8 mouse cellular contexts compared by ENCODE assay signal in the genomic region with DNA sequence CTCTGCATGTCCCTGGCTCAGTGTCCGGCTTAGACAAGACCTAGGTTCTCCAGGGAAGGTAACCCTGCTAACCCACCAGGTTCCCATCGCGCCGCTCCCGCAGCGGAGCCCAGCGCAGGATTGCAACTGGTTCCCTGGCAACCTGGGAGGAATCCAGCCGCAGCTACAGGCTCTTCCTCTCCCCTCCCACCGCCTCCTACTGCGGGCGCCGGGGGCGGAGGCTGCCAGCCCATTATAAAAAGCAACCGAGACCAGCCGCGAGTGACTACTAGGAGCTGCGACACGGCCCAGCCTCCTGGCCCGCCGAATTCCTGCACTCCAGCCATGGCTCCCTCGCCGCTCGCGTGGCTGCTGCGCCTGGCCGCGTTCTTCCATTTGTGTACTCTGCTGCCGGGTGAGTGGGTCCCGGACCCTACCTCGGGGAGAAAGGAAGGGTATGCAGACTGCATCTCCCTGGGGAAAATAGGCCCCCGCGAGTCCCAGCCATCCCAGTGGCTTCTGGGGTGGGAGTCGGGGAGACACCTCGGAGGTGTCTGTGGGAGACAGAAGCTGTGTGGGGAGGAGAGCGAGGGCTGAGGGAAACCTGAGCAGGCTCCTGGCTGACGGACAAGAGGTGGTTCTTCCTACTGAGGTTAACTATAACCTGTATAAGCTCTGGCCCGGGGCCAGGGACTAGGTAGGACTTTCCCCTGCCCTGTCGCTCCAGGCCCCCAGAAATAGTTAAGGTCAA. TPM values are rescaled to one million over a fixed set of nuclear protein-coding genes. Genes with fewer than 3 reads are reported as not detected.
A peak's percentile ranks its signal among the peaks of the same experiment; 100 is the strongest.
DNase-seq lines count a peak whose midpoint lies in the region; ATAC-seq lines count a peak whose summit lies in the region.

A gene (plus strand): TSS at position 69 of the 730 bp plus-strand sequence.

- H3K4me2 ChIP-seq in forebrain, embryonic 14.5 days (ENCODE audit: low read length) = peak within 1 kb of the TSS; percentile 92
- peak within 1 kb of the TSS; percentile 87 for H3K4me2 ChIP-seq in heart, embryonic 16.5 days (ENCODE audit: low read depth, low read length)
- H3K4me2 ChIP-seq in liver, embryonic 12.5 days = peak within 1 kb of the TSS; percentile 67
- H3K4me2 ChIP-seq in neural tube, embryonic 13.5 days = peak within 1 kb of the TSS; percentile 78

- ATAC-seq in forebrain, embryonic 14.5 days = peak; percentile 87
- ATAC-seq in heart, embryonic 16.5 days (replicated peaks; ENCODE audit: extremely low read depth, insufficient read depth, low FRiP score) = peak; percentile 84
- peak; percentile 21; the same call in 1 of the 2 replicates for ATAC-seq in liver, embryonic 12.5 days
- peak; percentile 88 for ATAC-seq in neural tube, embryonic 13.5 days (ENCODE audit: low read depth)

- peak; percentile 73 for DNase-seq in 416B (ENCODE audit: low read depth)
- DNase-seq in cerebellum, adult 11 months = peak; percentile 76
- peak; percentile 90 for DNase-seq in forebrain, embryonic 14.5 days (ENCODE audit: low spot score)
- peak; percentile 93 to 94 for DNase-seq in kidney, postnatal 36 days
- DNase-seq in urinary bladder, adult 2 months (ENCODE audit: low spot score) = peak; percentile 70

- peaks cover 27% of the 10 kb centered on the region for H3K4me1 ChIP-seq in forebrain, embryonic 14.5 days (ENCODE audit: control insufficient read depth, insufficient read depth, low read length)
- peaks cover 16% of the 10 kb centered on the region for H3K4me1 ChIP-seq in heart, embryonic 16.5 days (ENCODE audit: control insufficient read depth, insufficient read depth, low read length)
- H3K4me1 ChIP-seq in liver, embryonic 12.5 days = peaks cover 30% of the 10 kb centered on the region
- H3K4me1 ChIP-seq in neural tube, embryonic 13.5 days (replicated peaks) = peaks cover 41% of the 10 kb centered on the region

- peak within 1 kb of the TSS; percentile 52 for H3K4me3 ChIP-seq in forebrain, embryonic 14.5 days (ENCODE audit: low read depth, low read length)
- H3K4me3 ChIP-seq in heart, embryonic 16.5 days (ENCODE audit: low read length) = peak within 1 kb of the TSS; percentile 64
- H3K4me3 ChIP-seq in liver, embryonic 12.5 days = peak within 1 kb of the TSS; percentile 45
- H3K4me3 ChIP-seq in neural tube, embryonic 13.5 days = peak within 1 kb of the TSS; percentile 54

- no peaks in the 10 kb centered on the region for H3K27me3 ChIP-seq in forebrain, embryonic 14.5 days (replicated peaks; ENCODE audit: control insufficient read depth, insufficient read depth, low read length)
- peaks cover 16% of the 10 kb centered on the region for H3K27me3 ChIP-seq in heart, embryonic 16.5 days (ENCODE audit: control insufficient read depth, insufficient read depth, low read length)
- peaks cover 97% of the 10 kb centered on the region for H3K27me3 ChIP-seq in liver, embryonic 12.5 days (replicated peaks)
- H3K27me3 ChIP-seq in neural tube, embryonic 13.5 days = peaks cover 28% of the 10 kb centered on the region

- WGBS in forebrain, embryonic 14.5 days = under 1% methylated on average over 38 of the region's 38 CpGs
- 1% methylated on average over 38 of the region's 38 CpGs for WGBS in heart, embryonic 16.5 days
- WGBS in liver, embryonic 12.5 days (ENCODE audit: insufficient replicate concordance) = 3% methylated on average over 38 of the region's 38 CpGs
- under 1% methylated on average over 38 of the region's 38 CpGs for WGBS in neural tube, embryonic 13.5 days

- H3K27ac ChIP-seq in forebrain, embryonic 14.5 days (ENCODE audit: low read depth, low read length) = peak within 1 kb of the TSS; percentile 30; the same call in 1 of the 2 replicates
- H3K27ac ChIP-seq in heart, embryonic 16.5 days (ENCODE audit: low read length) = peak within 1 kb of the TSS; percentile 51; the same call in 1 of the 2 replicates
- no peak within 1 kb of the TSS for H3K27ac ChIP-seq in liver, embryonic 12.5 days
- peak within 1 kb of the TSS; percentile 70 for H3K27ac ChIP-seq in neural tube, embryonic 13.5 days (replicated peaks)

- no peaks in the 10 kb centered on the region for H3K36me3 ChIP-seq in forebrain, embryonic 14.5 days (ENCODE audit: control insufficient read depth, insufficient read depth, low read length)
- H3K36me3 ChIP-seq in heart, embryonic 16.5 days (ENCODE audit: control insufficient read depth, insufficient read depth) = no peaks in the 10 kb centered on the region
- no peaks in the 10 kb centered on the region for H3K36me3 ChIP-seq in liver, embryonic 12.5 days
- no peaks in the 10 kb centered on the region for H3K36me3 ChIP-seq in neural tube, embryonic 13.5 days

- H3K9ac ChIP-seq in forebrain, embryonic 14.5 days (ENCODE audit: low read length) = peak within 1 kb of the TSS; percentile 78
- peak within 1 kb of the TSS; percentile 76 for H3K9ac ChIP-seq in heart, embryonic 16.5 days (ENCODE audit: low read length)
- no peak within 1 kb of the TSS; the same call in 1 of the 2 replicates for H3K9ac ChIP-seq in liver, embryonic 12.5 days
- H3K9ac ChIP-seq in neural tube, embryonic 13.5 days = peak within 1 kb of the TSS; percentile 77

- H3K9me3 ChIP-seq in forebrain, embryonic 14.5 days (replicated peaks; ENCODE audit: control insufficient read depth, low read length) = no peaks in the 10 kb centered on the region
- no peaks in the 10 kb centered on the region for H3K9me3 ChIP-seq in heart, embryonic 16.5 days (replicated peaks; ENCODE audit: control insufficient read depth, low read length)
- no peaks in the 10 kb centered on the region for H3K9me3 ChIP-seq in liver, embryonic 12.5 days (replicated peaks)
- no peaks in the 10 kb centered on the region for H3K9me3 ChIP-seq in neural tube, embryonic 13.5 days

RNA-seq across cellular contexts. Expression of the gene that starts here (rescaled TPM):
- 11.2 and 18.4 TPM in 2 replicates for polyA plus RNA-seq in forebrain, embryonic 14.5 days (2014; fragmentation: Nextera tagmentation; extraction: Ambion mirVana)
- 8.2 and 9.3 TPM in 2 replicates for polyA plus RNA-seq in heart, embryonic 16.5 days (2015; fragmentation: Nextera tagmentation; extraction: Ambion mirVana)
- 0.45 and 0.49 TPM in 2 replicates for polyA plus RNA-seq in liver, embryonic 12.5 days (2016; fragmentation: Nextera tagmentation; extraction: Ambion mirVana)
- 17.8 and 17.9 TPM in 2 replicates for polyA plus RNA-seq in neural tube, embryonic 13.5 days (2015; fragmentation: Nextera tagmentation; extraction: Ambion mirVana)
- polyA plus RNA-seq in urinary bladder, adult 2 months (2012; rRNA removed) = 20.6 and 27.3 TPM in 2 replicates

Comparison
In these comparisons a context has a peak if more than half of its experiments do, and no peak if none do; other contexts are left out.
1. Peak in ATAC-seq, H3K4me3 ChIP-seq and H3K4me2 ChIP-seq in liver, embryonic 12.5 days; RNA of the gene not detected or under 1 TPM.
2. ATAC-seq: peak in every context shown above with its lines; median percentile 88 in neural tube, embryonic 13.5 days; 87 in forebrain, embryonic 14.5 days; 84 in heart, embryonic 16.5 days; 21 in liver, embryonic 12.5 days.